Mouse (Mus musculus) bone marrow macrophage, adult 2 months (primary cell): ENCODE data around the gene Gm11037.

Source experiments
- CTCF ChIP-seq: IDR thresholded peaks from 2 replicates; pipeline ENCODE4 v1.5.1; 2012; ENCODE audit warnings: low read depth, mild to moderate bottlenecking, low read length, moderate library complexity
- POLR2A ChIP-seq: IDR thresholded peaks from 2 replicates; pipeline ENCODE4 v1.6.1; 2012; ENCODE audit warnings: mild to moderate bottlenecking, low read depth, low read length, borderline replicate concordance

DNA sequence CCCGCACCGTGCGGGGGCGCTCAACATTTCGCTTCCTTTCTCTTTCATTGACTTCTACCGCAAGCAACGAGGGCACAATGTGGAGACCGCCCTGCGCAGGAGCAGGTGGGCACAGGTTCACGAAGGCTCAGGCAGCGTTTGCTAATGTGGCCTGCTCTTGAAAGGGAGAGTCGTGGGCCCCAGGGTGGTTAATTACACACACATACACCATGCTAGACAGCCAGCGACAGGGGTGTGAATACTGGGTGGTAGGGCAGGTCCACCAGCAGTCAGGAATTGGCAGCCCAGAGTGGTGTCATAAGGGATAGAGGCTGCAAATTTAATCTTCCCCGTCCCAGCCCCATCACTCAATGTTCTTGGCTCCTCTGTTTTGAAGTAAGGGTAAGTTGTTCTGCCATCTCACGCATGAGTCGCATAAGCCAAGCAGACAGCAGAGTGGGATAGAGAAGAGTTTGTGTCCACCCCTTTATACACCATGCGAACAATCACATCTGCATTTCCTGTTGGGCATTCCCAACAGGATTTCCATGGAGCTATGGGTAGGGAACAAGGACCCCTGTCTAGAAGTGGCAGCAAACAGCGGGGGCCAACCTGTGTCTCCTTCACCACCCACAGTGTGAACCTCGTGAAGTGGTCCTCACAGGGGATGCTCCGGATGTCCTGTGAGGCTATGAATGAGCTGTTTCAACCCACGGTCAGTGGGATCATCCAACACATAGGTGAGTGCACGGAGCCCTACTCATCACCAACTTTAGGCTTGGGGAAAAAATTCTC is 9.9 kb downstream of the Gm11037 start:
- no peak for TF ChIP-seq CTCF
- TF ChIP-seq POLR2A: no peak
